8 mouse cellular contexts compared by ENCODE assay signal in the genomic region with DNA sequence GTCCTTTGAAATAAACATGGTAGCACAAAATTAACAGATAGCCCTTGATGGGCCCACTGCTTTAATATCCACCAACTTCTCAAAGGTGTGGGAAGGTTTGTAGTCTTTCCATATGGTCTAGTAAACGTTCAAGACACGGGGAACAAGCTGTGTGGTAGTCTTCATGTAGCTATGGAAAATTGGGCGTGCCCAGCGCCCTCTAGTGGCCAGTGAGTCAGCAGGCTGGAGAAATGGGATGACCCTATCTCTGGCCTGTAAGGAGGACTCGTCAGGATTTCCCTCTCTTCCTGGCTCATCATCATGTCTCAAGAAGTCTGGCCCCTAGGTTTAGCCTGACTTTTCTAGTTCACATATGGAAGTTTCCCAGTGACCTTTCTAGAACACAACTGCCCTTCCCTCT. TPM values are rescaled to one million over a fixed set of nuclear protein-coding genes. Genes with fewer than 3 reads are reported as not detected.
DNase-seq lines count a peak whose midpoint lies in the region; ATAC-seq and TF ChIP-seq lines count a peak whose summit lies in the region.

No protein-coding gene starts in this region.

- TF ChIP-seq CTCF in gastrocnemius, adult 2 months (IDR thresholded peaks at IDR 0.05): peak; percentile 86

- H3K36me3 ChIP-seq in hindbrain, embryonic 12.5 days: peaks cover 5% of the 10 kb centered on the region; the same call in 1 of the 2 replicates

- no peaks in the 10 kb centered on the region for H3K4me1 ChIP-seq in hindbrain, embryonic 12.5 days

- H3K4me3 ChIP-seq in gastrocnemius, adult 2 months: no peak overlapping the region
- no peak overlapping the region for H3K4me3 ChIP-seq in hindbrain, embryonic 12.5 days

- 23% methylated on average over 5 of the region's 5 CpGs for WGBS in hindbrain, embryonic 12.5 days

- DNase-seq in gastrocnemius, adult 2 months: peak; percentile 67
- no peak for DNase-seq in gastrocnemius, postnatal 36 days
- peak; percentile 56 to 61 for DNase-seq in B cell, adult 2 months
- DNase-seq in adrenal gland, postnatal 36 days: peak; percentile 79
- peak; percentile 43 for DNase-seq in embryo, embryonic 11.5 days (ENCODE audit: low read depth, low spot score)
- DNase-seq in lung, adult 18-20 months: peak; percentile 48 to 58
- peak; percentile 53 for DNase-seq in right cerebral cortex, postnatal 14 days

- no peak overlapping the region for H3K4me2 ChIP-seq in hindbrain, embryonic 12.5 days (replicated peaks)

- no peak overlapping the region for H3K27ac ChIP-seq in gastrocnemius, adult 2 months
- H3K27ac ChIP-seq in hindbrain, embryonic 12.5 days: no peak overlapping the region

- H3K27me3 ChIP-seq in hindbrain, embryonic 12.5 days: no peaks in the 10 kb centered on the region

- no peaks in the 10 kb centered on the region for H3K9me3 ChIP-seq in hindbrain, embryonic 12.5 days (replicated peaks)

- no peak overlapping the region for H3K9ac ChIP-seq in hindbrain, embryonic 12.5 days

- ATAC-seq in hindbrain, embryonic 12.5 days (ENCODE audit: low FRiP score): 0 out of 2 replicates have a peak, but pooled peaks have one; percentile 26

- intact Hi-C loops in gastrocnemius, adult 2 months (cut with DNase I): loop anchor here (5.0 kb wide), 3 partner anchors 45 to 555 kb away; a partner anchor contains a TSS
- intact Hi-C loops in gastrocnemius, postnatal 36 days (cut with DNase I): loop anchor here (5.0 kb wide), 1 partner anchor 110 kb away; no protein-coding TSS in a partner anchor

RNA-seq across cellular contexts. Expression of a gene that starts 8.8 kb away (rescaled TPM):
- not detected for total RNA-seq in gastrocnemius, adult 2 months (2021)
- total RNA-seq in gastrocnemius, postnatal 36 days (2021): not detected
- total RNA-seq in adrenal gland, postnatal 36 days (2021): not detected
- not detected in 2 replicates for polyA plus RNA-seq in hindbrain, embryonic 12.5 days (2016; fragmentation: Nextera tagmentation; extraction: Ambion mirVana)

RNA-seq across cellular contexts. Expression of a gene that starts 12.5 kb away (rescaled TPM):
- 100 to 1,000 TPM in 1 of 2 experiments, 10 to 100 TPM in 1; 95.5 to 143 TPM for total RNA-seq in gastrocnemius, adult 2 months (2021)
- total RNA-seq in gastrocnemius, postnatal 36 days (2021): 100 to 1,000 TPM; 113 to 142 TPM
- total RNA-seq in adrenal gland, postnatal 36 days (2021): 10 to 100 TPM; 33.7 to 44.0 TPM
- polyA plus RNA-seq in hindbrain, embryonic 12.5 days (2016; fragmentation: Nextera tagmentation; extraction: Ambion mirVana): 23.5 and 24.7 TPM in 2 replicates

RNA-seq across cellular contexts. Expression of a gene that starts 38.6 kb away (rescaled TPM):
- 100 to 1,000 TPM; 522 to 568 TPM for total RNA-seq in gastrocnemius, adult 2 months (2021)
- 100 to 1,000 TPM; 564 to 571 TPM for total RNA-seq in gastrocnemius, postnatal 36 days (2021)
- total RNA-seq in adrenal gland, postnatal 36 days (2021): 100 to 1,000 TPM; 269 to 284 TPM
- polyA plus RNA-seq in hindbrain, embryonic 12.5 days (2016; fragmentation: Nextera tagmentation; extraction: Ambion mirVana): 101 and 103 TPM in 2 replicates

RNA-seq across cellular contexts. Expression of a gene that starts 46.1 kb away (rescaled TPM):
- total RNA-seq in gastrocnemius, adult 2 months (2021): 1 to 10 TPM; 3.0 to 3.1 TPM
- total RNA-seq in gastrocnemius, postnatal 36 days (2021): 1 to 10 TPM; 2.6 to 2.7 TPM
- total RNA-seq in adrenal gland, postnatal 36 days (2021): 10 to 100 TPM; 14.3 to 16.0 TPM
- polyA plus RNA-seq in hindbrain, embryonic 12.5 days (2016; fragmentation: Nextera tagmentation; extraction: Ambion mirVana): 27.1 and 27.7 TPM in 2 replicates

Comparison
In these comparisons a context has a peak if more than half of its experiments do, and no peak if none do; other contexts are left out.
1. DNase-seq: peak in gastrocnemius, adult 2 months (single experiment), B cell, adult 2 months (2 of 2), adrenal gland, postnatal 36 days (2 of 2), embryo, embryonic 11.5 days (single experiment), lung, adult 18-20 months (2 of 2) and right cerebral cortex, postnatal 14 days (single experiment); none in gastrocnemius, postnatal 36 days (0 of 2).